Mouse (Mus musculus) kidney, adult 2 months (tissue): Measurements from ENCODE around the gene Phlda2. TPM values are rescaled to one million over a fixed set of nuclear protein-coding genes. Genes with fewer than 3 reads are reported as not detected.

Experiments used
- DNase-seq: peaks from one replicate; pipeline ENCODE4 v3.0.0; 2021
- H3K27ac ChIP-seq: fragments of 200-500 bp; 2 replicates; pipeline ENCODE4 v1.5.1; 2012; ENCODE audit warnings: low read depth, low read length, control low read depth, inconsistent platforms; ENCODE audit not compliant: insufficient read depth
- H3K27me3 ChIP-seq: fragments of 200-500 bp; replicated peaks from 2 replicates; pipeline ENCODE4 v1.6.1; 2012; ENCODE audit warnings: mild to moderate bottlenecking, moderate library complexity, low read length, inconsistent platforms; ENCODE audit not compliant: control insufficient read depth, insufficient read depth
- H3K36me3 ChIP-seq: fragments of 200-500 bp; 2 replicates; pipeline ENCODE4 v1.6.1; 2012; ENCODE audit warnings: mild to moderate bottlenecking, moderate library complexity, low read length, inconsistent platforms; ENCODE audit not compliant: control insufficient read depth, insufficient read depth
- H3K4me1 ChIP-seq: fragments of 200-500 bp; 2 replicates; pipeline ENCODE4 v1.6.1; 2011; ENCODE audit warnings: low read length; ENCODE audit not compliant: control insufficient read depth, insufficient read depth
- H3K4me3 ChIP-seq: fragments of 200-500 bp; 2 replicates; pipeline ENCODE4 v1.5.1; 2011; ENCODE audit warnings: mild to moderate bottlenecking, low read depth, low read length, control low read depth; ENCODE audit not compliant: insufficient read depth
- CTCF ChIP-seq: fragments of 200-500 bp; conservative IDR thresholded peaks from 2 replicates; pipeline ENCODE4 v1.5.1; 2011; ENCODE audit warnings: low read depth, mild to moderate bottlenecking, control low read depth, low read length, moderate library complexity, mixed read lengths; ENCODE audit not compliant: insufficient read depth, insufficient read length
- POLR2A ChIP-seq: fragments of 200-500 bp; IDR thresholded peaks from one replicate; pipeline ENCODE4 v1.6.1; 2011; ENCODE audit warnings: low read depth, low read length, control low read depth
- WGBS: fragments of 180-500 bp; shearing (Covaris S2); methylation state at CpG from one replicate; pipeline ENCODE4 v1.1.7; 2018; 5-methylcytosine and 5-hydroxymethylcytosine counted together
- polyA plus RNA-seq: library from polyadenylated mRNA; depleted of rRNA; stranded (reverse); fragments of >200 nt; gene quantifications from 2 replicates; pipeline ENCODE4 v1.2.3, GENCODE M21; 2012; rRNA removed

Phlda2 gene
- polyA plus RNA-seq = 46.6 and 50.2 TPM in 2 replicates

DNA sequence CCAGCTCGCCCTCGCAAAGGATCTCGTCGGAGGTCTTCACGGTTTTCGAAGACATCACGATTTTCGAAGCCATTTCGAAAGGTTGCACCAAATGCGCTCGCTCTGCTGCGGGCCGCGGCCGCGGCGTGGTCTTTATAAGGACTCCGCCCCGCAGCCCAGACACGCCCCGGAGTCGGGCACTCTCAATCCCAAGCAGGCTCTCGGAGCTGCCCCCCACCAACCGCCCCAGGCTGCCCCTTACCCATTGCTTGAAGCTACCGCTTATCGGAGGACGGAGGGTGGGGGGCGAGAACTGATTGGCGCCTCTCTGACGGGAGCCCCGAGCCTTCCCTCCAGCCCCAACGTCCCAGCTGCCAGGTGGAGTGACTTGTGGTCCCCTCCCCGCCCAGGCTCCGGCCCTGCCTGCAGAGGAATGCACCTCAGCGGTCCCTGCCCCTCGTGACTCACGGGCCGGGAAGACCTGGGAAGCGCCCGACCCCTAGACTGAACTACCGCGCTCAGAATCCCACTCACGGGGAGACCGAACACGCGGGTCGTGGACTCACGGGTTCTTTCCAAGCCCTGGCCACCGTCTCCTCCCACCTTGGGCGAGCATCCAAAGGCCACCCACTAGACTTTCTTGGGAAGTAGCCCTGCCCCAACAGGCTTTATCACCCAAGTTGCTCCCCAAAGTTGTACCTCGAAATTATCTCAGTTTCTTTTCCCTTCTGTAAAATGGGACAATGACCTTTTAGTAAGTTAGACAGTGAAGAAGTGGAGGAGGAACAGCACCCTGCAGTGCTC, at the start of gene Phlda2:
TSS of gene Phlda2 (minus strand) at position 733 of the 783 bp plus-strand sequence.
- 2% methylated on average over 51 of the region's 51 CpGs for WGBS
- Histone ChIP-seq H3K4me3 (peak within 1 kb of the TSS; percentile 78), H3K27me3 (no peaks in the 10 kb centered on the region), H3K36me3 (no peaks in the 10 kb centered on the region), H3K27ac (peak within 1 kb of the TSS; percentile 75), H3K4me1 (peaks cover 8% of the 10 kb centered on the region; the same call in 1 of the 2 replicates)
- TF ChIP-seq CTCF (no peak), POLR2A (peak; percentile 23)
- peak; percentile 76 for DNase-seq

- H3K4me3 ChIP-seq = peak overlapping the region; percentile 93
- H3K36me3 ChIP-seq = no peaks in the 10 kb centered on the region
- peaks cover 2% of the 10 kb centered on the region; the same call in 1 of the 2 replicates for H3K4me1 ChIP-seq
- H3K27me3 ChIP-seq = no peaks in the 10 kb centered on the region
- TF ChIP-seq POLR2A = no peak
- no peak for DNase-seq
- H3K27ac ChIP-seq = peak overlapping the region; percentile 95
- 36% methylated on average over 2 of the region's 2 CpGs for WGBS
Observed at GRCm38 (mm10) chr7:143549588-143550220, 46.8 kb upstream of the Phlda2 start.

DNA sequence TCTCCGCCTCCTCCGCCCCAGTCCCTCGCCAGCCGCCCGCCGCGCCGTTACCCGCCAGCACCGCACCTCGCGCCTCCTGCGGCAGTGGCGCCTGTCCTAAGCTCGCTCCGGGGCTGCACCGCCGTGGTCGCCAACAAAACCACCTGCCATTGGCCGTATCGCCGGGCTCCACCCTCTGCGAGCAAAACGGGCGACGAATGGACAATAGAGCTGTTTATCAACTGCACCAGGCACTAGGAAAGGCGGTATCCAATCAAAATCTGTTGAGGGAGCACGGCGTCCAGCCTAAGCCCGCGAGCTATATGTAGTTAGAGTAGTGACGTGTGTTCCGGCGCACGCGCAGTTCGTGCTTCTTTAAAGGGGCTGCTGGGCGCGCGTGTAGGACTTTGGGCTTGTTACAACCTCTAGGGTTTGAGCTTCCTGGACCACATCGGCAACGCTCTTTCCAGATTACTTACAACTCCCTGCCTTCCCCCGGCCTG, 46.1 kb upstream of the Phlda2 start, which contains the start of gene Nap1l4:
TSS of gene Nap1l4 (minus strand) at position 131 of the 482 bp plus-strand sequence.
- no peaks in the 10 kb centered on the region for H3K36me3 ChIP-seq
- peak within 1 kb of the TSS; percentile 95 for H3K27ac ChIP-seq
- DNase-seq = peak; percentile 100
- under 1% methylated on average over 42 of the region's 43 CpGs for WGBS
- TF ChIP-seq CTCF = no peak
- TF ChIP-seq POLR2A = peak; percentile 63
- H3K27me3 ChIP-seq = no peaks in the 10 kb centered on the region
- H3K4me1 ChIP-seq = peaks cover 2% of the 10 kb centered on the region; the same call in 1 of the 2 replicates
- H3K4me3 ChIP-seq = peak within 1 kb of the TSS; percentile 93

- Histone ChIP-seq H3K27me3 (no peaks in the 10 kb centered on the region), H3K4me1 (peaks cover 7% of the 10 kb centered on the region), H3K36me3 (no peaks in the 10 kb centered on the region), H3K4me3 (peak overlapping the region; percentile 90), H3K27ac (peak overlapping the region; percentile 90)
- under 1% methylated on average over 47 of the region's 63 CpGs for WGBS
- DNase-seq = no peak
- TF ChIP-seq POLR2A = no peak
- TF ChIP-seq CTCF = no peak
Observed at GRCm38 (mm10) chr7:143548231-143548961, 45.4 kb upstream of the Phlda2 start.

- Histone ChIP-seq H3K27me3 (no peaks in the 10 kb centered on the region), H3K4me3 (no peak overlapping the region), H3K4me1 (peaks cover 10% of the 10 kb centered on the region), H3K36me3 (no peaks in the 10 kb centered on the region), H3K27ac (no peak overlapping the region)
- no peak for DNase-seq
- TF ChIP-seq CTCF (no peak), POLR2A (no peak)
- 37% methylated on average over 2 of the region's 2 CpGs for WGBS
Observed at GRCm38 (mm10) chr7:143546554-143546953, 43.6 kb upstream of the Phlda2 start.

DNA sequence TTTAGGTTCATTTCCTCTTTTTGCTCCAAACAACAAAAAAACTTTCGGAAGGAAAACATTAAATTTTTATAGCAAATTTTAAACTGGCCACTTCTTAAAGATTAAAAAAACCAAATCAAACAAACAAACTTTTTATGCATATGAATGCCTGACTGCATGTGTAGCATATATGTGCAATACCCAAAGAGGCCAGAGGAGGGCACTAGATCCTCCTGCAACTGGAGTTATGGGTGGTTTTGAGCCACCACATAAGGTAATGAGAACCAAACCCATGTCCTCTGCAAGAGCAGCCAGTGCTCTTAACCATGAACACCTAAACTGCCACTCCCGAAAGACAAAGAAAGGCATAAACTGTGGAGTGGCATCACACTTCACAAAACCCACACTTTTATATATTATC, 41.4 kb upstream of the Phlda2 start:
- no peaks in the 10 kb centered on the region for H3K27me3 ChIP-seq
- peaks cover 7% of the 10 kb centered on the region for H3K4me1 ChIP-seq
- DNase-seq = peak; percentile 22
- peak; percentile 46 for TF ChIP-seq CTCF
- TF ChIP-seq POLR2A = no peak
- no peak overlapping the region for H3K4me3 ChIP-seq
- H3K27ac ChIP-seq = no peak overlapping the region
- no peaks in the 10 kb centered on the region for H3K36me3 ChIP-seq
- 94% methylated on average over 2 of the region's 2 CpGs for WGBS
